Mouse (Mus musculus) bone marrow macrophage, adult 2 months (primary cell): ENCODE measurements around the gene Zfand5. TPM values are rescaled to one million over a fixed set of nuclear protein-coding genes. Genes with fewer than 3 reads are reported as not detected.
"Not testable (repeated sequence)": the region's sequence is repeated elsewhere in the genome, so short reads cannot be mapped to it uniquely, and the experiment has no call there.

ENCODE experiments used
- H3K27ac ChIP-seq: 2 replicates; pipeline ENCODE4 v1.5.1; 2012; ENCODE audit warnings: low read depth, low read length; ENCODE audit not compliant: insufficient read depth
- H3K4me1 ChIP-seq: 2 replicates; pipeline ENCODE4 v1.6.1; 2012; ENCODE audit warnings: low read length; ENCODE audit not compliant: control insufficient read depth, insufficient read depth
- H3K4me3 ChIP-seq: 2 replicates; pipeline ENCODE4 v1.5.1; 2012; ENCODE audit warnings: mild to moderate bottlenecking, low read length, moderate library complexity; ENCODE audit not compliant: insufficient read depth
- CTCF ChIP-seq: IDR thresholded peaks from 2 replicates; pipeline ENCODE4 v1.5.1; 2012; ENCODE audit warnings: low read depth, mild to moderate bottlenecking, low read length, moderate library complexity
- POLR2A ChIP-seq: IDR thresholded peaks from 2 replicates; pipeline ENCODE4 v1.6.1; 2012; ENCODE audit warnings: mild to moderate bottlenecking, low read depth, low read length, borderline replicate concordance
- polyA plus RNA-seq: library from polyadenylated mRNA; stranded (reverse); fragments of >200 nt; gene quantifications from 2 replicates; pipeline ENCODE4 v1.2.4, GENCODE M21; 2012; ENCODE audit not compliant: missing spikeins, insufficient read depth, insufficient read length

The Zfand5 gene
- polyA plus RNA-seq, 1 experiment = 109 TPM

- H3K27ac ChIP-seq = peak overlapping the region; percentile 91
- no peak for TF ChIP-seq POLR2A
- TF ChIP-seq CTCF = no peak
- H3K4me1 ChIP-seq = peaks cover 11% of the 10 kb centered on the region
- H3K4me3 ChIP-seq = peak overlapping the region; percentile 81
Measured at GRCm38 (mm10) chr19:21273440-21273839, 1.4 kb downstream of the Zfand5 start.

DNA sequence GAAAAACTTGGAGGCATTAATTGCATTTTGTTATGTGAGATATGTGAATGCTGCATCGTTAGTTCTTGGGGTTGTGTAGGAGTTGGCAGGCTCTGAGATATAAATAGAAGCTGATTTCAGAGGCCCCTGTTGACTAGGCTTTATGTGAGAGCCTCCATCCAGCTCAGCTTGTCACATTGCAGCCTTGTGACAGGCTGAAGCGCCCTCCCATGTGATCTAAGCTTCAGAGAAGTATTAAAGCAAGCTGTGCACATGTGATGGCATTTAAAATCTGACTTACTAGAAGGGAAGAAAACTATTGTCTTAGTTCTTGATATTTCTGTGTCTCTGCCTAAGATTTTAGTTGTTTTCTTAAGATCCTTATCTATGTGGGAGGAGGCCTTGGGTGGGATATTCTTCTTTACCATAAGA lies 2.1 kb downstream of the Zfand5 start:
- no peak for TF ChIP-seq POLR2A
- no peak for TF ChIP-seq CTCF
- peak overlapping the region; percentile 91 for H3K27ac ChIP-seq
- peak overlapping the region; percentile 81 for H3K4me3 ChIP-seq
- H3K4me1 ChIP-seq = peaks cover 11% of the 10 kb centered on the region

DNA sequence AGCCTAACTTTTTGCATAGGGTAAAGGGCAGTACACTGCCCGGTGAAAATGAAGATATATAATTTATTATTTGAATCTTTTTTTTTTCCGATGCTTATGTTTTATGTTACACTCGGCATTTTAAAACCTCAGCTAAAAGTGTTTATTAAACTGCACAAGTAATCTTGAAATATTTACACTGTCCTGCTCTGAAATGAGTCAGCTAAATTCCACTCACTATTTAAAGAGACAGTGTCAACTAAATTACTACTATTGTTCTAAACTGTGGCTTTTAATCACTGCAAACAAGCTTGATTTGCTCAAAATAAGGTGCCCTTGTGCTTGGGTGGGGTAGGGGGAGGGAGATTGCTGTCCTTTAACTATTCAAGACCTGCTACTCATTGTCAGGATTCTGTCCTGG lies 2.6 kb downstream of the Zfand5 start:
- Histone ChIP-seq H3K27ac (peak overlapping the region; percentile 91), H3K4me3 (peak overlapping the region; percentile 81), H3K4me1 (peaks cover 11% of the 10 kb centered on the region)
- no peak for TF ChIP-seq POLR2A

DNA sequence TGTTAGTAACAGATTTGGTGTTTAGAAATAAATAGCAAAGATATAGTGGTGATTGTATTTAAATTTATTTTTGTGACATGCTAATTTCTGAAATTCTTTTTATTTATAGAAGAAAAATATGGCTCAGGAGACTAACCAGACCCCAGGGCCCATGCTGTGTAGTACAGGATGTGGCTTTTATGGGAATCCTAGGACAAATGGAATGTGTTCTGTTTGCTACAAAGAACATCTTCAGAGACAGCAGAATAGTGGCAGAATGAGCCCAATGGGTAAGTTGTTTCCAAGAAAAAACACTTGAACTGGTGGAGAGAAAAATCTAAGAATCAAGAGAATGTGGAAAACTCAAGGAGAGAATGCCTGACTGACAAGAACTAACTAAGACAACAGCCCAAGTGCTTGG lies 4.2 kb downstream of the Zfand5 start:
- H3K4me3 ChIP-seq = no peak overlapping the region
- peaks cover 11% of the 10 kb centered on the region for H3K4me1 ChIP-seq
- TF ChIP-seq CTCF (no peak), POLR2A (no peak)
- H3K27ac ChIP-seq = no peak overlapping the region

GRCm38 (mm10) chr19:21286421-21287097 lies 14.5 kb downstream of the Zfand5 start:
- TF ChIP-seq POLR2A (no peak), CTCF (no peak)
- Histone ChIP-seq H3K27ac (peak overlapping the region; percentile 14; the same call in 1 of the 2 replicates), H3K4me1 (peaks cover 12% of the 10 kb centered on the region), H3K4me3 (no peak overlapping the region)

- Histone ChIP-seq H3K4me1 (no peaks in the 10 kb centered on the region; the same call in 1 of the 2 replicates), H3K27ac (no peak overlapping the region), H3K4me3 (no peak overlapping the region)
- no peak for TF ChIP-seq CTCF
- no peak for TF ChIP-seq POLR2A
Measured at GRCm38 (mm10) chr19:21297411-21297810, 25.3 kb downstream of the Zfand5 start.

- H3K4me1 ChIP-seq = no peaks in the 10 kb centered on the region; the same call in 1 of the 2 replicates
- no peak for TF ChIP-seq POLR2A
- TF ChIP-seq CTCF = no peak
- H3K4me3 ChIP-seq = no peak overlapping the region
- no peak overlapping the region for H3K27ac ChIP-seq
Measured at GRCm38 (mm10) chr19:21301787-21302186, 29.7 kb downstream of the Zfand5 start.

- TF ChIP-seq POLR2A (no peak), CTCF (no peak)
- no peaks in the 10 kb centered on the region for H3K4me1 ChIP-seq
- H3K27ac ChIP-seq = no peak overlapping the region
- no peak overlapping the region for H3K4me3 ChIP-seq
Measured at GRCm38 (mm10) chr19:21307755-21308154, 35.7 kb downstream of the Zfand5 start.

DNA sequence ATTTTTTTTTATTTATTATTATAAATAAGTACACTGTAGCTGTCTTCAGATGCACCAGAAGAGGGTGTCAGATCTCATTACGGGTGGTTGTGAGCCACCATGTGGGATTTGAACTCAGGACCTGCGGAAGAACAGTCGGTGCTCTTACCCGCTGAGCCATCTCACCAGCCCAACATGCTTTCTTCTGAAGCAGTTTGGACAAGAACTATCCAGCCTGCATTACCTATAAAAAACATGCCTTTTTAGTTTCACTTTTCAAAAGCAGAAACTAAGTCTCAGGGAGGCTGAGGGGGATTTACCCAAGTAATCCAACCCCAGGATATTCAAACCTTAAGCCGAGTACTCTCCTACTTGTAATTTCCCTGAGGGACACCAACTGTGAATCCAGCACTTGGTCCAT lies 38.3 kb downstream of the Zfand5 start:
- H3K27ac ChIP-seq, H3K4me1 ChIP-seq, H3K4me3 ChIP-seq: not testable (repeated sequence)

- H3K27ac ChIP-seq = no peak overlapping the region
- H3K4me1 ChIP-seq = peaks cover 6% of the 10 kb centered on the region; the same call in 1 of the 2 replicates
- H3K4me3 ChIP-seq = no peak overlapping the region
- no peak for TF ChIP-seq CTCF
- no peak for TF ChIP-seq POLR2A
Measured at GRCm38 (mm10) chr19:21315701-21316100, 43.6 kb downstream of the Zfand5 start.

DNA sequence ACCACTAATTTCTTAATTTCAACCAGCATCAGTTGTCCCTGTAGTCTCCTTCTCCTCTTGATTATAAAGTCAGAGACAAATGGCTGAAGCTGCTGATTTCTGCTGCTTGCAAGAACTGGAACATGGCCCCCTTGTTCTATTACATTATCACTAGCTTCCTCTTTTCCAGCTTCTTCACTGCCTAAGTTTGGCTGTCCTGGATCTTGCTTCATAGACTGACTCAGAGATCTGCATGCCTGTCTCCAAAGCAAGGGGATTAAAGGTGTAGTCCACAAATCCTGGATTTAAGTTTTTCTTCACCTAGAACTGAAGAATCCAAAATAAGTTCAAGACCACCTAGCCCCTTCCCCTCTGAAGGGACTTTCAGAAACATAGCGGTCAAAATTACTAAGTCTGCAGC lies 47.5 kb downstream of the Zfand5 start:
- TF ChIP-seq CTCF (no peak), POLR2A (no peak)
- Histone ChIP-seq H3K4me1 (peaks cover 6% of the 10 kb centered on the region; the same call in 1 of the 2 replicates), H3K4me3 (no peak overlapping the region), H3K27ac (no peak overlapping the region)
